Comparison of ENCODE assay signal across 8 mouse cellular contexts in genomic region chrX:104348146-104348545, GRCm38 (mm10).
DNase-seq lines count a peak whose midpoint lies in the region; ATAC-seq lines count a peak whose summit lies in the region.

No protein-coding gene starts in this region.

- peak; percentile 90 to 96 for ATAC-seq in hematopoietic stem cell, adult 5-6 weeks (replicated peaks in 1 of 2; ENCODE audit: insufficient read depth in 1 of 2, low FRiP score in 2 of 2, low TSS enrichment in 1 of 2, low read depth in 1 of 2, poor library complexity in 2 of 2, severe bottlenecking in 2 of 2)

- peak; percentile 30 to 73 for DNase-seq in adrenal gland, adult (ENCODE audit: inconsistent age in 2 of 2, low spot score in 1 of 2)
- peak; percentile 33 to 55 for DNase-seq in cerebellum, postnatal 25 days
- peak; percentile 4 for DNase-seq in gastrocnemius, adult 18-20 months (ENCODE audit: low spot score)
- peak; percentile 5 to 17 for DNase-seq in layer of hippocampus, postnatal 14 days (ENCODE audit: low spot score in 2 of 2)
- DNase-seq in lung, postnatal 14 days = peak; percentile 4
- DNase-seq in right cerebral cortex, postnatal 14 days = peak; percentile 4
- DNase-seq in thymus, postnatal 4 days = peak; percentile 27

Comparison
In these comparisons a context has a peak if more than half of its experiments do, and no peak if none do; other contexts are left out.
1. Peak in every context shown above with its lines: DNase-seq and ATAC-seq.